ENCODE assay signal across 17 mouse cellular contexts in genomic region chr16:12779079-12779478, GRCm38 (mm10).
"Had no signal": no experiment of that assay in that cellular context is flagged by ENCODE, and none has a peak within 500 bp of the region (broad histone marks: within the 10 kb centered on the region; RNA-seq: fewer than 3 reads in every experiment).

No protein-coding gene starts in this region.

- H3K36me3 ChIP-seq: lung, embryonic 15.5 days; midbrain, embryonic 13.5 days; midbrain, embryonic 15.5 days; neural tube, embryonic 12.5 days; stomach, embryonic 15.5 days had no signal

- H3K4me2 ChIP-seq: lung, embryonic 15.5 days; midbrain, embryonic 11.5 days; midbrain, embryonic 13.5 days; midbrain, embryonic 15.5 days; neural tube, embryonic 12.5 days; stomach, embryonic 15.5 days had no signal

- H3K4me3 ChIP-seq: lung, embryonic 15.5 days; megakaryocyte, embryonic 14.5 days; midbrain, embryonic 13.5 days; midbrain, embryonic 15.5 days; neural tube, embryonic 12.5 days; stomach, embryonic 15.5 days had no signal

- ATAC-seq: lung, postnatal 0 days; midbrain, embryonic 13.5 days; midbrain, embryonic 15.5 days had no signal

- H3K9me3 ChIP-seq: lung, embryonic 15.5 days; midbrain, embryonic 13.5 days; midbrain, embryonic 15.5 days; neural tube, embryonic 12.5 days; stomach, embryonic 15.5 days had no signal

- H3K9ac ChIP-seq: lung, embryonic 15.5 days; midbrain, embryonic 13.5 days; midbrain, embryonic 15.5 days; neural tube, embryonic 12.5 days; stomach, embryonic 15.5 days had no signal

- H3K27me3 ChIP-seq: lung, embryonic 15.5 days; megakaryocyte, embryonic 14.5 days; midbrain, embryonic 13.5 days; midbrain, embryonic 15.5 days; neural tube, embryonic 12.5 days; stomach, embryonic 15.5 days had no signal

- DNase-seq: lung, adult 2 months; lung, postnatal 14 days; lung, postnatal 36 days; right cerebral cortex, postnatal 14 days; thymus, adult 2 months; thymus, postnatal 25 days; thymus, postnatal 4 days had no signal

- H3K27ac ChIP-seq: lung, embryonic 15.5 days; macrophage; midbrain, embryonic 13.5 days; midbrain, embryonic 15.5 days; neural tube, embryonic 12.5 days; stomach, embryonic 15.5 days; stomach, postnatal 0 days had no signal

- H3K4me1 ChIP-seq: lung, embryonic 15.5 days; megakaryocyte, embryonic 14.5 days; midbrain, embryonic 13.5 days; midbrain, embryonic 15.5 days; neural tube, embryonic 12.5 days; stomach, embryonic 15.5 days had no signal
